18 mouse cellular contexts compared by ENCODE assay signal in the genomic region with DNA sequence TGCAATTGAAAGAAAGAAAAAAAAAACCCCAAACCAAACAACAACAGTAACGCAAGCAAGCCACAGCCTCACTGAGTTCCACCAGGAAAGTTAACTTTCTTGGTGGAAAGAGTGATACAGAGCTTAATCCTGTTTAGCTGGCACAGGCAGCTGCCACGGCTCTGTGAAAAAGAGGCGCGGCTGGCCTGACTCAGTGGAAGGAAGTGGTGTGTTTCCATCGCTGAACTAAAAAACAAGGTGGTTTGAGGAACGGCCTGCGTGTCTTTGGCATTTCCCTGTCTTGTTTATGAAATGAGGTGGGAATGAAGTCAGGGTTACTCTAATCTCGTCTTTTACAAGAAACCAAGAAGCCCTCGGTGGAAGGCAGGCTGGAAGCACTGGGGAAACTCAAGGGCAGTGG. TPM values are rescaled to one million over a fixed set of nuclear protein-coding genes. Genes with fewer than 3 reads are reported as not detected.
DNase-seq lines count a peak whose midpoint lies in the region; ATAC-seq and TF ChIP-seq lines count a peak whose summit lies in the region.
"Had no signal": no experiment of that assay in that cellular context is flagged by ENCODE, and none has a peak within 500 bp of the region (broad histone marks: within the 10 kb centered on the region; RNA-seq: fewer than 3 reads in every experiment).

No protein-coding gene starts in this region.

- no peak overlapping the region for H3K9ac ChIP-seq in forebrain, embryonic 12.5 days
- H3K9ac ChIP-seq: embryonic facial prominence, embryonic 12.5 days; heart, embryonic 13.5 days; limb, embryonic 12.5 days; midbrain, embryonic 13.5 days; neural tube, embryonic 13.5 days had no signal

- H3ac ChIP-seq in C2C12 (ENCODE audit: control insufficient read depth, insufficient read length, low read depth) = no peak overlapping the region

- no peak overlapping the region for H3K4me2 ChIP-seq in forebrain, embryonic 12.5 days
- H3K4me2 ChIP-seq: embryonic facial prominence, embryonic 12.5 days; heart, embryonic 13.5 days; limb, embryonic 12.5 days; midbrain, embryonic 13.5 days; neural tube, embryonic 13.5 days had no signal

- no peaks in the 10 kb centered on the region for H3K27me3 ChIP-seq in C2C12 (ENCODE audit: control insufficient read depth, insufficient read depth, insufficient read length)
- no peaks in the 10 kb centered on the region for H3K27me3 ChIP-seq in forebrain, embryonic 12.5 days
- H3K27me3 ChIP-seq: embryonic facial prominence, embryonic 12.5 days; heart, embryonic 13.5 days; limb, embryonic 12.5 days; midbrain, embryonic 13.5 days; neural tube, embryonic 13.5 days had no signal

- no peaks in the 10 kb centered on the region for H3K79me2 ChIP-seq in C2C12 (ENCODE audit: control insufficient read depth, insufficient read depth)

- peak; percentile 90 for DNase-seq in heart, adult 11 months
- no peak for DNase-seq in heart, adult 9 months (ENCODE audit: low spot score in 2 of 2)
- peak; percentile 37 to 62 for DNase-seq in thymus, adult 18-20 months
- DNase-seq in right cerebral cortex, adult 18-20 months = no peak
- no peak for DNase-seq in embryo, embryonic 10.5 days (ENCODE audit: low spot score)
- DNase-seq: cerebellum, adult 2 months; kidney, postnatal 25 days; layer of hippocampus, postnatal 36 days; lung, adult 2 months had no signal

- no peaks in the 10 kb centered on the region for H3K4me1 ChIP-seq in forebrain, embryonic 12.5 days
- H3K4me1 ChIP-seq: embryonic facial prominence, embryonic 12.5 days; limb, embryonic 12.5 days; midbrain, embryonic 13.5 days; neural tube, embryonic 13.5 days had no signal

- H3K79me3 ChIP-seq in C2C12 (ENCODE audit: low read depth) = no peaks in the 10 kb centered on the region

- WGBS in forebrain, embryonic 12.5 days = 89% methylated on average over 9 of the region's 9 CpGs

- H3K36me3 ChIP-seq in C2C12 (ENCODE audit: control insufficient read depth, insufficient read depth) = no peaks in the 10 kb centered on the region
- H3K36me3 ChIP-seq in forebrain, embryonic 12.5 days (replicated peaks) = no peaks in the 10 kb centered on the region
- H3K36me3 ChIP-seq: embryonic facial prominence, embryonic 12.5 days; heart, embryonic 13.5 days; limb, embryonic 12.5 days; midbrain, embryonic 13.5 days; neural tube, embryonic 13.5 days had no signal

- H3K4me3 ChIP-seq in C2C12 (ENCODE audit: insufficient read depth, poor library complexity, severe bottlenecking) = no peak overlapping the region
- no peak overlapping the region for H3K4me3 ChIP-seq in forebrain, embryonic 12.5 days (replicated peaks)
- H3K4me3 ChIP-seq: embryonic facial prominence, embryonic 12.5 days; heart, embryonic 13.5 days; limb, embryonic 12.5 days; midbrain, embryonic 13.5 days; neural tube, embryonic 13.5 days had no signal

- 0 out of 2 replicates have a peak, but pooled peaks have one; percentile 22 for ATAC-seq in granulocyte monocyte progenitor cell, adult 5-6 weeks (replicated peaks; ENCODE audit: poor library complexity, severe bottlenecking)
- no peak for ATAC-seq in forebrain, embryonic 12.5 days (ENCODE audit: low FRiP score)
- ATAC-seq: hindbrain, postnatal 0 days; midbrain, embryonic 13.5 days had no signal

- H3K9me3 ChIP-seq in forebrain, embryonic 12.5 days = no peaks in the 10 kb centered on the region
- H3K9me3 ChIP-seq: embryonic facial prominence, embryonic 12.5 days; heart, embryonic 13.5 days; limb, embryonic 12.5 days; midbrain, embryonic 13.5 days; neural tube, embryonic 13.5 days had no signal

- no peak overlapping the region for H3K27ac ChIP-seq in forebrain, embryonic 12.5 days
- H3K27ac ChIP-seq: embryonic facial prominence, embryonic 12.5 days; heart, embryonic 13.5 days; hindbrain, postnatal 0 days; limb, embryonic 12.5 days; midbrain, embryonic 13.5 days; neural tube, embryonic 13.5 days had no signal

- TF ChIP-seq CTCF in C2C12 (IDR thresholded peaks at IDR 0.05; ENCODE audit: control insufficient read depth, insufficient read depth, insufficient read length) = no peak

TF ChIP-seq in C2C12, 6 proteins besides CTCF, POLR2A, EP300 and RAD21:
- TF ChIP-seq USF1 (IDR thresholded peaks at IDR 0.05; ENCODE audit: low read depth) (no peak), CEBPB (IDR thresholded peaks at IDR 0.05; ENCODE audit: low read depth) (no peak), MYOD1 (IDR thresholded peaks at IDR 0.05; ENCODE audit: control insufficient read depth, insufficient read length, low read depth) (peak; percentile 40), FOSL1 (IDR thresholded peaks at IDR 0.05; ENCODE audit: insufficient read depth, low read length, poor library complexity, severe bottlenecking) (no peak), MYOG (IDR thresholded peaks at IDR 0.05; ENCODE audit: control insufficient read depth, extremely low read depth, insufficient read length) (no peak), MAX (IDR thresholded peaks at IDR 0.05) (no peak)

RNA-seq across cellular contexts. Expression of gene Irf4, which starts 43.3 kb away (rescaled TPM):
- not detected for polyA plus RNA-seq in C2C12 (2012; fragmentation: generic; extraction: Trizol)
- not detected in 2 replicates for total RNA-seq in granulocyte monocyte progenitor cell, adult 5-6 weeks (2014; fragmentation: Nextera tagmentation)
- 0.26 and 0.36 TPM in 2 replicates for total RNA-seq in granulocyte monocyte progenitor cell, adult 5-6 weeks (2017)
- 0.04 and 0.06 TPM in 2 replicates for polyA plus RNA-seq in forebrain, embryonic 12.5 days (2016; fragmentation: Nextera tagmentation; extraction: Ambion mirVana)
- total RNA-seq: hindbrain, postnatal 0 days had no signal
- polyA plus RNA-seq: limb, embryonic 12.5 days had no signal

Comparison
In these comparisons a context has a peak if more than half of its experiments do, and no peak if none do; other contexts are left out.
1. DNase-seq: peak in heart, adult 11 months (single experiment) and thymus, adult 18-20 months (2 of 2); none in heart, adult 9 months (0 of 2), right cerebral cortex, adult 18-20 months (single experiment) and embryo, embryonic 10.5 days (single experiment).